Mouse (Mus musculus) thymus, postnatal 25 days (tissue): ENCODE measurements around the gene Rab6a.
"Not testable (repeated sequence)": the region's sequence is repeated elsewhere in the genome, so short reads cannot be mapped to it uniquely, and the experiment has no call there.

Experiments used
- DNase-seq: peaks from one replicate; pipeline ENCODE4 v3.0.0; 2022

Gene Rab6a

DNA sequence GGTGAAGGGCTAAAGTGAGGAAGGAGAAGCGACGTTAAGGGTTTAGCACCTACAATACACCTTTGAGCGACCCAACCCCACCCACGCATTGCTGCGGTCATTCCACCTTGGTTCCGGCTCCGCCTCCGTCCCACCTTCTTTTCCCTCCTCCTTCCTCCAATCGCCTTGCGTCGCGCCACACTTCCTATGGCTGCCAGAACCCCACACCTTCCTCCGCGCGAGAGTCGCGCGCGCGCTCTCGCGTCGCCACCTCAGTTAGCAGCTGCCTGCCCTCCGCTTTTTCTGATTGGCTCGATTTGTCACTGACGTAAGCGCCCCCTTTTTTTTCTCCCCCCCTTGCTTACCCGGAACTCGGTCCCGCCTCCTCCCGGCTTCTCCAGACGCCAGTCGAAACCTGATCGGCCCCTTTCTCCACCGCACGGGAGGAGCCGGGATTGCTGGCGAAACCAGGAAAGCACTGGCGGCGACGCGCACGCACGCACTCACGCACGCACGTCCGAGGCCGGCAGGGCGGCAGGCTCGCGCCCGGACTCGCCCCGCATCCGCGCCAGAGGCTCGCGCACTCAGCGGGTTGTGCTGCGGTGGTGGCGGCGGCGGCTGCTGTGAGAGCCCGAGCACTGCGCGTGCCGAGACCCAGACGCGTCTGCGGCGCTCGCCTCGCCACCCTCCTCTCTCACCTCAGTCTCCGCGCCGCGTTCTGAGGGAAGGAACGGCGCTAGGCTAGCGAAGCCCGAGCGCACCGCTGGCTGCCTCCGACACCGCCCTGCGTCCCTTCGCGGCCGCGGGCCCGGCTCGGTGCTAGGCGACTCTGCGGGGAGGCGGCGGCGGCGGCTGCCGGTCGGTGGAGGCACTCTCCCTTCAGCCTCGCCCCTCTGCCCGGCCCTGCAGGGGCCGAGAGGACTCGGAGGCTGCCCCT lies at the start of gene Rab6a:
Gene Rab6a, plus strand, starts transcription at position 197 of the 916 bp plus-strand sequence.
- DNase-seq, result peak; percentile 91

DNA sequence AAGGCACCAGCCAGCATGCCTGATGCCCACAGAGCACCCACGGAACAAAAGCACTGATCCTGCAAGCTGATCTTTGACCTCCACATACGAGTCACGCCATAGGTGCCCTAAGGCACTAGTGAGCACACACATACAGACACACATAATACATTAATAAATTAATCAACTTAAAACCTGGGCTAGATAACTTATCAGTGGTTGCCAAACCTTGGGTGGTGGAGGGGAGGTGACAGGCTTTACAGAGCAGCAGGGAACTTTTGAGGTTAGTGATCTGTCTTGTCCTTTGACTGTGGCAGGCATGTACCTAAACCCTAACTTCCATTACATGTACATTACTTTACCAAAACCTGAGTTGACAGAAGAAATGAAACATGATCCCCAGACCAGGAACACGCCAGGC lies 47.9 kb upstream of the Rab6a start:
- no peak for DNase-seq

DNA sequence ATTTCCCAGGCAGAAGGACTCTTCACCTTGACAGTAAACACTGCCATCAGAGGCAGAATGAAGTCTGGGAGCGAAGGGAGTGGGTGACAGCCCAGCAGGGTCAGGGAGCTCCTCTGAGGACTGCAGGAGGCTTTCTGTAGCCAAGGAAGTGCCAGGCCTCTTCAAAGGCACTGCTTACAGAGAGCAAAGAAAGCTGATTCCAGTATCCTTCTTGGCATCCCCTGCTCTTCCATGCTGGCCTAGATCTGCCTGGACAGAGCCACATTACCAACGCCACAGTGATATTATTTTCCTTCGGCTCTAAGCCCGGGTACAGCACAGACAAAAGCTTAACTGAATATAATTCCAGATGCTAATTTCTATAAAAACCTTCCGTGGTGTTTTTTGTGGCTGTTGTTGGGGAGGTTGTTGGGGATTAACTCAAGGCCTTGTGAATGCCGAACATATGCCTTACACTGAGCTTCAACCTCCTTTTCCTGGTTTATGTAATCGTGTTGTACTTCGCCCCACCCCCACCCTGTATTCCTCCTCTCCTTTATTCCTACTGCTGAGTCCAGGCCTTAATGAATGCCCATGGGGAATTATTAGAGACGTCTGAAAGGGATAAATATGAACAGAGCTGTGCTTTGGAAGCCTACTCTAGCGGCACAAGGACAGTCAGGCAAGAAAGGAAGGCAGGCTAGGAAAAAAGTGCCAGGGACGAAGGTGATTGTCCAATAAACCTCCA lies 45.2 kb upstream of the Rab6a start:
- DNase-seq, result no peak

DNA sequence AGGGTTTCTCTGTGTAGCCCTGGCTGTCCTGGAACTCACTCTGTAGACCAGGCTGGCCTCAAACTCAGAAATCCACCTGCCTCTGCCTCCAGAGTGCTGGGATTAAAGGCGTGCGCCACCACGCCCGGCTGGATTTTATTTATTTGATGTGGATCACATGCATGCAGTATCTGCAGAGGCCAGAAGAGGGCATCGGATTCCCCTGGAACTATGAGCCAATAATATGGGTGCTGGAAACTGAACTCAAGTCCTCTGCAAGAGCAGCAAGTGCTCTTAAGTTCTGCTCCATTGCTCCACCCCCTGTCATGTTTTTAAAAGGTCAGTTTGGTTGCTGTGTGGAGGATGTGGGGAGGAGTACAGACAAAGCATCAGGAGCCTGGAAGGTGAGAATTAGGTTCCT lies 40.0 kb upstream of the Rab6a start:
- DNase-seq, result not testable (repeated sequence)

DNA sequence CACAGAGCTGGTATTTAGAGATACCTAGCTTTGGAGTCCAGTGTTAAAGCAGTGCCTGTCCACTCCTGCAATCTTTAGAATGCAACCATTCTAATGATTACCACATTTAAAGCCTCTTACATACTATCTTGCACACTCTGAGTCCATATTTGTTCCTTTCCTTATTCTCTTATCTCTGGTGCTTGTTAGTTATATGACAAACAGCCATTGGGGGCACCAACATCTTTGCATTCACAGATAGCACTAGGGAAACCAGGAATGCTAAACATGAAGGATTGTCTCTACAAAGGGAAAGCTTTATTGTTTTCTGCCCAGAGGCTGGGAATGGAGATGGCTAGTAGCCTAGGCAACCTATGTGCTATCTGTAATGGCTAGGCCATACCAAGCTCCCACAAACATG lies 37.3 kb upstream of the Rab6a start:
- DNase-seq, result no peak

DNA sequence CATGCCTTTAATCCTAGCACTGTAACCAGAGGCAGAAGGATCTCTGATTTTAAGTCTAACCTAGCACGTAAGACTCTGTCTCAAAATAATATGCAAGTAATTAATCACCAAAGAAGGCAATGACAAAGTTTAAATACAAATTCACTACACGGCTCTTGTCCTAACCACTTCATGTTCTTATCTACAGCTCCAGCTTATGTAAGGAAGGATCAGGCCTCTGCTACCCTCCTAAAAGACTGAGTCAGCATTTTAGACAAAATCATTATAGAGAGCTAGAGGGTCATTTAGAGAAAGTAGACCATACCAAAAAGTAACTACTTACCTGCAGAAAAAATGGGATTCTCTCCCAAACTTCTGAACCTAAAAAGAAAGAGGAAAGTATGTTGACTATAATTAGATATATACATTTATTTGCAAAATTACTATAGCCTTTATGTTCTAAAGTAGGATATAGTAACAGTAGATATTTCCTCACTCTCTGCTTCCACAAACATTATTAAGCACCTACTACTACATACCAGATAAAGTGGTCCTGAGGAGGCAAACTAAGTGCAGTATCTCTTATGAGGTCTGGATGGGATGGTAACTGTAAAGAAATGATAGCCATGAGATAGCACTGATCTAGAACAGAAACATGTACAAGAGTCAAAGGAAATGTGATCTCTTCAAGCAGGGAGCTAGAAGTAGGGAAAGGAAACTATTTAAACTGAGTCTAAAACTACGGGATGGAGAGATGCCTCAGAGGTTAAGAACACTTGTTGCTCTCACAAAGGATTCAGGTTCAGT lies 36.1 kb upstream of the Rab6a start:
- DNase-seq, result no peak

DNA sequence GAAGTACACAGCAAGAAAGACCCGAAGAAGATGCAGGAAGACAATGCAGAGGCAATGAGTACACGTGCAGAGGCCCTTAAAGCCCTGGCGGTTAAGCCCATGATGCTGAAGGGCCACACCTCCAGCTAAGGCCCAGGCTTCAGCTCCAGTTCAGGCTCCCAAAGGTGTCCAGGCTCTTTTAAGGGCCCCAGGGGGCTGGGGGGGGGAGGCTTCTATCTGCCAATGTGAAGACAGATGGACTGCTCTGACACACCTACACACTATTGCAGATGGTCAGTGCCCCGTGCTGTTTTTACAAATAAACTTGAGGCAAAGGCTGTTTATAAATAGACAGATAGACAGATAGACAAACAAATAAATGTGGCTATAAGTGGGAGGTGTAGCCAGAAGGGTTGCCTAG lies 35.1 kb upstream of the Rab6a start:
- no peak for DNase-seq

DNA sequence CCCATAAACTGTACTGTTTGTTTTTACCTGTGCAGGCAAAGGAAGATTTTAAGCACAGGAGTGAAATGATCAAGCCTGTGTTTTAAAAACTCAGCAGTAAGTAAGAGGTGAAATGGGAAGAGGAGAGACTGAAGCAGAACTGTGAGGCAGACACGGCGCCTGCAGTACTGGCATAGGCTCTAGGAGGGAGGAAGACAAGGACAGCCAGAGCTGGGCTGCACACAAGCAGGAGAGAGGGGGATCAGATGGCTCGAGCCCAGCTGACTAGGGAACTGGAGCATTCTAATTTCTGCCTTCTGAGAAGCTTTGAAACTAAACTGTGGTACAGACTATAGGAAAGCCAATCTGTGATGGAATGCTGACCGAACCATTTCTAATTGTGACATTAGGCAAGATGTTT lies 34.5 kb upstream of the Rab6a start:
- no peak for DNase-seq

DNA sequence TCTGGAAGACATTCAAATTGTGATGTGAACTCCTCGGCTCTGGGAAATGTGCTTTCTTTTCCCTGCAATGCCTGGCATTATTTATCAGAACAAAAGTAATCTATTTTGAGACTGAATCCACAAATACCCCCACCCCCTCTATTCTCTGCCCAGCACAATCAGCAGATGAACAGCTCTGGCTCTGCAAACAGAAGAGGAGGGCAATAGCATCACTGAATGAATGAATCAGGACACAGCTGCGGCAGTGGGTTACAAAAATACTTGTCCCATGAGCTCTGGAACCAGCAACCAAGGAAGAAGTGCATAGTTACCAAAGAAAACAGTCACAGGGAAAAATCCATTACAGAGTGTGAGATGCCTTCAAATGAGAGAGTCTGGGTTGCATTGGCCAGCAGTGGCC lies 28.4 kb upstream of the Rab6a start:
- DNase-seq, result no peak

DNA sequence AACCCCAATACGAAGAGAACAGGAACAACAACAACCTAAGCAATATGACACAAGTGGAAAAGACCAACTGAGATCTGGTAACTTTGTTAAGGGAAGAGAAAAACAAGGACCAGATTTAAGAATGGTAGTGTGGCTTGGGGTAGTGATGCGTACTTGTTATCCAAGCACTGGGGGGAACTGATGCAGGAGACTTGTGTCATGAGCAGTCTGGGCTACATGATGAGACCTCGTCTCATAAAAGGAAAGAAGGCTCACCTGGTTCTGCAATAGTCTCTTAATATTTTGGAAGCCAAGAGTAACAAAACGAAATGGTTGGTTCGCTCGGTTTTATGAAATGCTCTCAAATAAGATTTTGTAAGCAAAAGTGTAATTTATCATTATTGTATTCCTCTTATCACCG lies 25.0 kb upstream of the Rab6a start:
- DNase-seq, result no peak

DNA sequence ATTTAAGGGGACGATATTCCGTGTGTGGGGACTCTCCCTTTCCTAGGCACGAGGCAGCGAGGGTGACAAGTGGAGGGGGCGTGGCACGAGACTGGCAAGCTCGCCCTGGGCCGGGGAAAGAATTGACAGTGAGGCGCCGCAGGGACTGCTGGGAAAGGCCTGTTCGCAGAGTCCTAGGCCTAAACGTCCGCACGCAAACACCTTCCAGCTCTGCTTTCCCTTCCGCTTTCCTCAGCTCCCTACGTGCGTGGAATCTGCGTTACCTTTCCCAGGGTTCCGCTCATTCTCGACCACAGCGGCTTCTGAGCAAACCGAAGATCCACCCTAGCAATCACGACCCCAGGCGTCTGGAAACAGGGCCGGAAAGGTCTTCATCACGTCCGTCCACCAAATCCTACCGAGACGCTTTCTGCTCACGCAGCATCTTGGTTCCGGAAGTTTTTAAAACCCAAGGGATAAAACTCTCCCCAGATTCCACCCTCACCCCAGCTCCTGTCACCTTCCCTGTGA lies 24.4 kb upstream of the Rab6a start:
- peak; percentile 84 for DNase-seq

DNA sequence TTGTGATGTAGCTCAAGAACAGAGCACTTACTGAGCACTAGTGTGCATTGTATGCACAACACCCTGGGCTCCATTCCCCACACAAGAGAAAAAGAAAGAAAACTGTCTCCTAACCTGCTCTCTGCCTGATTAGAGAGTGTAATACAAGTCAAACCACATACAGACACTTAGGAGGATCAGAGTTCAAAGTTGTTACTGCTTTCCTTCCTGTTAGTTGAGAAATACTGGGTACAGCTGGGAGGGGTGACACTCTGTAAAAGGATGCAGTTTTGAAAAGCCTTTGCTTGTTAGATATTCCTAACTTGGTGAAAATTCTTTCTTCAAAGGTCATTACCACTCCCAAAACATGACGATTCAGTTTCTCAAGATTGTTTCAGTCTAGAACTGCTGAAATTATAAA lies 17.4 kb upstream of the Rab6a start:
- DNase-seq, result no peak

DNA sequence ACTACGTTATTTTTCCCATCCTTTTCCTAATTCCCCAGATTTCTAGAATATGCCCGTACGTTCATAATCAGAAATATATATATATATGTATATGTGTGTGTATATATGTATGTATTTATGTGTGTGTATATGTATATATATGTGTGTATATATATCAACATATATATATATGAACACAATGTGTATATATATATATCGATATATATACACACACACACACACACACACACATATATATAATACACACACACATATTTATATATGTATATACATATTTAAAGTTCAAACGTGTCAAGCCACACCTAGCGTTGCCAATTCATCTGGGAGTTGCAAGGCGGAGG lies 16.7 kb upstream of the Rab6a start:
- no peak for DNase-seq

DNA sequence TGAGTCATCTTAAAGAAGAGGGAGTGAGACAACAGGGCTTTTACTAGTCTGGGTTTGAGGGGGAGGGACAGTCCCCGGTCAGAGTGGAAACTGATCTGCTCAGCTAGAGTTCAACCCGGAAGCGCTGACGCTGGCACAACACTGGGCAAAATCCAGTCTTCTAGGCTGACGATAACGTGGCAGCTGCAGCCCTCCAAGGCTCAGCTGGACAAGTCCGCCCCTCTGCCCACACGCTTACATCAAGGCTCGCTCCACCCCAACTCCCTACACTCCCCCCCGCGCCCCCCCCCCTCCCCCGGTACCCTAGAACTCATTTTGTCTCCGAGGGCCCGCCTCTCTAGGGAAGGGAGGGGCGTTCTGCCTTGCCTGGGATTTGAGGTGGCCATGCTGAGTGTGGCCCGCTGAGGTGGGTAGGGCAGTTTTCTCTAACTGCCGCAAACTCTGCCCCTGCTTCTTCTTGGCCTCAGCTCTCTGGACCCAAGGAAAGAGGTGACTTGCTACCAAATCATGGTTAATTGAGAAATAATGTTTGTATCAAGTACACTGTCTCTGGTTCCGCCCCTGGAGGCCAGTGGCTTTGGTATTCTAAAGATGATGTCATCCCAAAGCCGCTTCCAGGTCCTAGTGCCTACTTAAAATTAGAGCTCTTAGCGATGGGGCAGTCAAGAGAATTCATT lies 16.2 kb upstream of the Rab6a start:
- DNase-seq, result peak; percentile 76

DNA sequence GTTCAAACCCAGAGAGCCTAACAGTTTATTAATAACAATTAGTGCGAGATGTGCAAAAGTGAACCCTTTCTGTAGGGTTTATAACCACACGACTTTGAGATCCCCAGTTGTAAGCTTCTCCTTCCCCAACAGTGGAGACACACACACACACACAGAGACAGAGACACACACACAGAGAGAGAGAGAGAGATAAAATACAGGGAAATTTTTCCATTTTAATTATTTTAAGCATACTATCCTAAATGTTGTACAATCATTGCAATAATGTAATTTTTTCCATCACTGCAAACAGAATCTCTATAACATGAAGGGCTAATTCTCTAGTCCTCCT lies 15.7 kb upstream of the Rab6a start:
- no peak for DNase-seq

DNA sequence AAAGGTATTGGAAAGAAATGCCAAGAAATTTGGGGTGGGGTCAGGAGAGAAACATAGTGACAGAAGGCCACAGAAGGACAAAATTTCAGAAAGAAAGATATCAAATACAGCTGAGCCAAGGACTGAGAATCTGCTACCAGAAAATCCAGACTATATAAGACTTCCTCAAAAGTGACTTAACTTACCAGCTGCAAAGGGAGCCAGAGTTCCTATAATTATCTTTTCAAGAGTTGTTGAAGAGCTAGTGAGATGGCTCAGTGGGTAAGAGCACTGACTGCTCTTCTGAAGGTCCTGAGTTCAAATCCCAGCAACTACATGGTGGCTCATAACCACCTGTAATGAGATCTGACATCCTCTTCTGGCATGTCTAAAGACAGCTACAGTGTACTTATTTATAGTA lies 13.9 kb upstream of the Rab6a start:
- no peak for DNase-seq

DNA sequence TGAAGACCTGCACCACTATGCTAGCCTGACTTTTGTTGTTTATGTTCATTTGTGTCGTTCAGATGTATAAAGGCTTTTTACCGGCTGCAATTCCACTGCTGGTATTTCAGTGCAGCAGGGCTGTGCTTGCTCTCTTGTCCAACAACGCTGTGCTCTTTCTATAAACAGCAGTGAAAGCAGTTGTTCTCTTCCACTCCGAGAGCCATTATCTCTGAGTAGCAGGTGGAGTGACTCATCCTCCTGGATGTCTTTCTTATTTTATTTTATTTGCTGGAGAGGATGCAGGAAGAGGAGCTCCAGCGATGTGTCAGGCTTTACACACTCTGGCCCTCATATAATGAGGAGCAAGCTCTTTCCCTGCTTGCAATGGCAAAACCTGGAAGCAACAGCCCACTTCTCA lies 7.0 kb upstream of the Rab6a start:
- DNase-seq, result no peak

DNA sequence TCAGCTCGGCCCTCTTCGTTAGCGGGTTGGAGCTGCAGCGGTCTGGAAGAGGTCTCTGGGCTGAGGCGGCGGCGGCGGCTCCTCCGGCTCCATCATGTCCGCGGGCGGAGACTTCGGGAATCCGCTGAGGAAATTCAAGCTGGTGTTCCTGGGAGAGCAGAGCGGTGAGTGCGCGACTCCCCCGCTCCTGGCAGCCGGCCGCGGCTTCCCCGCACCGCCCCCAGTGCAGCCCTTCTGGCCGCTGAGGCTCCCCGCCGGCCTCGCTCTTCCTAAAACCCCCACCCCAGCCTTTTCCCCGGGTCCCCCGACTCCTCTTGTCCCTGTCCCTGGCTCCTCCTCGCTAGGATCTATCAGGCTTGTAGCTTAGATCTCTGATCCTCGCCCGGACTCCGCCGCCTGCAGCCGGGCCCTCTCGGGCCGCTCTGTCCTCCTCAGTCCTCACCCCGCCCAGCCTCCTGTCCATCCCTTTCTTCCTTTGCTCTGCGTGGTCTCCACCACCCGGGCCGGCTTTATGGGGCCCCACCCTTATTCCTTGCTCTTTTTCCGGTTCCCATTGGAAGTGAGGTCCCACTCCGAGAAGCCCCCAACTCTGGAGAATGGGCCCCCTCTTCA lies 1.0 kb downstream of the Rab6a start, which contains the start of gene Mrpl48:
Gene Mrpl48, minus strand, starts transcription at position 172 of the 612 bp plus-strand sequence.
- peak; percentile 18 for DNase-seq

DNA sequence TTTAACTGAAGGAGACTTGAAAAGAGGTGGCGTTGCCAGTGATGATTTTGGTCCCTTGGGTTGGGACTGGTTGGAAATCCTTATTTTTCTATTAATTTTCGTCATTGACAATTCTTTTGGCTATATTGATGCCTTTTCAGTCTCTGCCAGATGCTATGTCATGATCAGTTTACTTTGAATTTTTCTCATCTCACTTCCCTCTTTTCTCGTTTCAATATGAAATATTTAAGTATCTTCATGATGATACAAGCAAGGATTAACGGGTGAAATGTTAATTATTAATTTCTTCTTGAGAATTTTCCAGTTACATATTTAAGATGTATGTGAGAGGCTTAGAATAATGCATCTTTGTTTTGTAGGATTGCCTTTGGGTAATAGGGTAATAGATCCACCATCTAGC lies 1.7 kb downstream of the Rab6a start:
- DNase-seq, result no peak

DNA sequence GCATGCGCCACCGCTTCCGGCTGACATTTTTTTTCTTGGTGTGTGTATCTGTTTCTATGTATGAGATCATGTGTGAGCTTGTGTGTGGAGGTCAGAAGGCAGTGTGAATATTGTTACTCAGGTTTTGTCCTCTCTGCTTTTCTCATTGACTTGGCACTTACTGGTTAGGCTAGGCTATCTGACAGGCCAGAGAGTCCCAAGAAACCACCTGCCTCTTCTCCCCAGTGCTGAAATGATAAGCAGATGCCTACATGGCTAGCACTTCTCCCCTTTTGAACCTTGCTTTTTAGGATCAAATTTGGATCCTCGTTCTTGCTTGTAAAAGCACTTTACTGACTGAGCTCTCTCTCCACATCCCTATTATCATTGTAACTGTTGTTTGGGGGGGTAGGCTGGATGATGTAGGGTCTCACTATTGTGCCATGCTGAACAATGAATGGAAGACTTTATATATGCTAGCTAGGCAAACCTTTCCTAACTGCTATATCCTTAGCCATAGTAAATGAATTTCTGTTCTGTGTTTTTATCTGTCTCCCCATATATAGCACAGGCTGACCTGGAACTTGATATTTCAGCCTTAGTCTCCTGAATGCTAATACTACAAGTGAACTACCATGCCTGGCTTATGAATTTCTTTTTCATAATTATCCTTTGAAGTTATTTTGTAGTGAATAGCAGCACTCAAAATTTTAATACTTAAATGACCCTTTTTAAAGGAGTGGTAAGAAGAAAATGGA lies 9.1 kb downstream of the Rab6a start:
- no peak for DNase-seq

DNA sequence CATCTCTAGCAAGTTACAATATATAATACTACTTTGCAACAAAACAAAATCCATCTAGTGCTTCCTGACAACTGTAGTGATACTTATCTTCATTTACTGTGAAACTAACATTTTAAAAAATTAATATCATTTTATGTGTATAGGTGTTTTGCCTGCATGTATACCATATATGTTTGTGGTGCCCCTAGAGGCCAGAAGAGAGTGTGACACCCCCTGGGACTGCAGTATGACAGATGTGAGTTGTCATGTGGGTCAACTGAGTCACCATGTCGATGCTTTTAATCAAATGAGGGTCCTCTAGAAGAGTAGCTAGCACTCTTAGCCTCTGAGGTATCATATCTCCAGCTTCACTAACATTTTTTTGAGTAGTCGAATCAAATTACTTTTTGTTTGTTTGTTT lies 15.1 kb downstream of the Rab6a start:
- DNase-seq, result no peak

DNA sequence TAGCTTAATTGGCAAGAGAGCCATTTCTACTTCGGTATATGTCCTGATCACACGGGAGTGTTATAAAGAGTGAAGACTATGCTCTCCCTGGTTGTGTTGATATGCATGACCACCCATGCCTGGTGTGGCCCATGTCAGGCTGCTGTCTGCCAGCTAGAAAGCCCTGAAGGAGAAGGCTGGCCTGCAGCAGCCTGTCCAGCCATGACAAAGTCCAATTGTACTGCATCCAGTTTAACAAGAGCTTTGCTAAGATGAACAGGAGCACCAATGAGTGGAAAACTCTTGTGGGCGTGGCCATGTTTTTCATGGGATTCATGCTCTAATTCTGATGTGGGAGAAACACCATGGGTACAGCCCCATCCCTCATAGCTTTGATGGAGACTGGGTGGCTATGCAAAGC lies 17.3 kb downstream of the Rab6a start:
- DNase-seq, result no peak
